Mouse (Mus musculus) right cerebral cortex, postnatal 36 days (tissue): ENCODE data around the gene Rexo1.
"Not testable (repeated sequence)": the region's sequence is repeated elsewhere in the genome, so short reads cannot be mapped to it uniquely, and the experiment has no call there.

Experiments
- DNase-seq, 2 experiments: peaks; one replicate each; pipeline ENCODE4 v3.0.0; 2022; ENCODE audit warnings: low spot score in 2 of 2, mixed read lengths in 1 of 2

Gene Rexo1

GRCm38 (mm10) chr10:80561116-80561944, at the start of gene Rexo1:
TSS of gene Rexo1 (minus strand) at chr10:80561560.
- DNase-seq = peak; percentile 91 to 94

- no peak for DNase-seq
Measured at GRCm38 (mm10) chr10:80611024-80611423, 49.7 kb upstream of the Rexo1 start.

GRCm38 (mm10) chr10:80610116-80610785, 48.9 kb upstream of the Rexo1 start:
- no peak for DNase-seq

- no peak for DNase-seq
Measured at GRCm38 (mm10) chr10:80609269-80609924, 48.0 kb upstream of the Rexo1 start.

GRCm38 (mm10) chr10:80608435-80608834, 47.1 kb upstream of the Rexo1 start:
- no peak for DNase-seq

GRCm38 (mm10) chr10:80606737-80607350, 45.5 kb upstream of the Rexo1 start:
- no peak for DNase-seq

DNA sequence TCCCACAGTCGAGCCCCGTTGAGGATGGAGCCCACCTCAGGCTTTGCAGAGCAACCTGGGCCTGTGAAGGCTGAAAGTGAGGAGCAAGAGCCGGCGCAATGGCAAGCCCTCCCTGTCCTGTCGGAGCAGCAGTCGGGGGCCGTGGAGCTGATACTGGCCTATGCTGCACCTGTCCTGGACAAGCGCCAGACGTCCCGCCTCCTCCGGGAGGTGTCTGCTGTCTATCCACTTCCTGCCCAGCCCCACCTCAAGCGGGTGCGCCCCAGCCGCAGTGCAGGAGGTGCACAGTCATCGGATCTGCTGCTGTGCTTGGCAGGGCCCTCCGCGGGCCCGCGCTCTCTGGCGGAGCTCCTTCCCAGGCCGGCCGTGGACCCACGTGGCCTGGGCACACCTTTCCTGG, 44.9 kb upstream of the Rexo1 start:
- DNase-seq = no peak

GRCm38 (mm10) chr10:80605721-80606120, 44.4 kb upstream of the Rexo1 start, which contains the start of gene Gm49322:
TSS of gene Gm49322 (plus strand) at chr10:80606021.
- DNase-seq = not testable (repeated sequence)

- DNase-seq = no peak
Measured at GRCm38 (mm10) chr10:80604988-80605387, 43.6 kb upstream of the Rexo1 start.

DNA sequence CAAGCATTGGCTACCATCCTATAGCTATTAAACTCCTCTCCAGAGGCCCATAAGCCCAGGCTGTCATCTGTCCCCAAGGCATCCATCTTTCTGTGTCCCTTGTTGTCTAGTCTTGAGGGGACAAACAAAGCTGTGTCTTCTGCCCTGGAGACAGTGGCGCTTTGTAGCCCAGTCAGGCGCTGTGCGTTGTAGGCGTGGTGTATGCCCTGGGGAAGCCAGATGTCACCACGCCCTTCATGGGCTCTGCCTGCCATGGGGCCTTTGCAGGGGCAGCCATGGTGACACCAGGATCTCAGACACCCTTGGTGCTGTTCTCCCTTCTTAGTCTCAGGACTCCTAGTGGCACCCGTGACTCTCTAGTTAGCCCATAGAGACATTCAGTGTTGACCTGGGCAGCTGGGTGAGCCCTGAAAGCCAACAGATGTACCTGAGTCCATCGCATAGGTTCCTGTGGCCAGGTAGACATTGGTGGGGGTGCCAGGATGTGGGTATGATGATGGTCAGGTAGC, 42.7 kb upstream of the Rexo1 start:
- no peak for DNase-seq

DNA sequence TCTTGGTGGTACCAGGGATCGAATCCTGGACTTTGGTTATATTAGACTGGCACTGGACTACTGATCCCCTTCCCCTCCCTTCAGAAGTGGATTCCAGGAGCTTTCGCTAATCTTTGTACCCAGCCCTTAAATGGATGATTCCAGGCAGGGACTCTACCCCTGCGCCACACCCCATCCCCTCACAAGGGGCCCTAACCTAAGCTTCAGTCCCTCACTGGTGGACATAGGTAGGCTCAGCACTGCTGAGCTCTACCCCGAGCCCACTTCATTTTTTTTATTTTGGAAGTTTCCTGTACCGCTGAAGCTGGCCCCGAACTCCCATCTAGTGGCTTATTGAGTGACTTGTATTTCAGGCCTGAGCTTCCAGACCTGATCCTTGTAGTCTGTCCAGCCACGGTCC, 42.0 kb upstream of the Rexo1 start:
- no peak for DNase-seq

GRCm38 (mm10) chr10:80602698-80603325, 41.5 kb upstream of the Rexo1 start, which contains the start of the genes Scamp4 and Adat3:
TSS of gene Scamp4 (plus strand) at chr10:80602872.
TSS of gene Adat3 (plus strand) at chr10:80602880.
- peak; percentile 93 to 95 for DNase-seq

- no peak for DNase-seq
Measured at GRCm38 (mm10) chr10:80596318-80596717, 35.0 kb upstream of the Rexo1 start.

GRCm38 (mm10) chr10:80589879-80590854, 28.8 kb upstream of the Rexo1 start, which contains the start of gene Abhd17a:
TSS of gene Abhd17a (minus strand) at chr10:80590341.
- peak; percentile 88 to 93 for DNase-seq

GRCm38 (mm10) chr10:80589127-80589878, 27.9 kb upstream of the Rexo1 start:
- DNase-seq = no peak

DNA sequence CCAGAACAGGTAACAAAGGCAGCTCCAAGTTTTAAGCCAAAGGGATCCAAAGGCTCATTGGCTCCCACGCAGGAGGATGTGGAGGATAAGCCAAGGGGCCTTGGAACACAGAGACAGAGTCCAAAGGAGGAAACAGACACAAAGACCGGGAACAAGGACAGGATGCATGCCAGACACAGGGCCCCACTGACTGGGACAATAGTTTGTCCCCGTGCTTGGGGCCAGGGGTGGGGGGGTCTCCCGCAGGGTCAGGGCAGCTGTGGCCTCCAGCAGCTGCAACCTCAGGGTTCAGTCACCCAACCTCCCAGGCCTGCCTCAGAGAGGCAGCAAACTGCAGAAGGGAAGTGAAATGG, 25.9 kb upstream of the Rexo1 start:
- DNase-seq = no peak

DNA sequence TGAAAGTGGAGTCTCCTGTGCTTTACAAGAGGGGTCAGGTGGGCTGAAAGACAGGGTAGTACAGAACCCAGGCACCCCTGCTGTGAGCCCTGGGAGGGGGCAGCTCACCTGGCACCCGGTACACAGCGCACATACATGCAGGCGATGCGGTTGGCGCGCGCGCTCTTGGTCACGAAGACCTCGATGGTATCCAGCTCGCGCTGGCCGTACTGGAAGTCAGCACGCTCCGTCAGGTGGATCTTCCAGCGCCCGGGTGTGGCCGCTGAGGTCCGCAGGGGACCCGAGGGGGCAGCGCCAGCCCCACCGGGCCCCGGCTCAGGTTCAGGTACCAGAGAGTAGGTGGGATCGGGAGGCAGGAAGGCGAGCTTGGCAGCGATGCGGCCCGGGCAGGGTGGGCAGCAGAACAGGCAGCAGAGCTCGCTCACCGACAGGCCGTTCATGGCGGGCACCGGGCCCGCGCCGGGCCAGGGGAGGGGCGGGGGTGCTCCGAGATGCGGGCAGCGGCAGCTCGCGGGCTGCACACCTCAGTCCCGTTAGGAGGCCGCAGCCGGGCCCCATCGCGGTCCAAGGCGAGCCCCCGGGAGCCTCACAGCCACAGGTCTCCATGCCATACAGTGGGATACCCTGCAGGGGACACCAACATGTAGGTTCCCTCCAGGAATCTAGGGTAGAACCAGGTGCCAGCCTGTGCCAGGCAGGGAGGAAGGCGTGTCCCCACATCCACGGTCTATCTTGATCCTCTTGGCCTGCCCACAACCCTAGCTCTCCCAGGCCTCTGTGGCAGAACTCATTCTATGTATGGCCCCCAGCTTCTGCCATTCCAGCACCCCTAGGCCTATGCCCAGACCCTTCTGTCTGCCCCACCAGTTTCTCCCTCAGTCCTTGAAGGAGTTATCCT, 25.3 kb upstream of the Rexo1 start:
- DNase-seq = no peak

- DNase-seq = no peak
Measured at GRCm38 (mm10) chr10:80585581-80585980, 24.2 kb upstream of the Rexo1 start.
